Mouse (Mus musculus) layer of hippocampus, postnatal 14 days (tissue): ENCODE measurements at regions not wholly inside any gene's neighbourhood (a gene's known extent, or its start where the extent isn't known, plus 50 kb on each side); places are given as distances from the start of the nearest gene placed in this dataset.

Experiments used
- DNase-seq, 2 experiments: peaks; one replicate each; pipeline ENCODE4 v3.0.0; 2021 to 2022; ENCODE audit warnings: low spot score in 2 of 2, mixed read lengths in 1 of 2

DNA sequence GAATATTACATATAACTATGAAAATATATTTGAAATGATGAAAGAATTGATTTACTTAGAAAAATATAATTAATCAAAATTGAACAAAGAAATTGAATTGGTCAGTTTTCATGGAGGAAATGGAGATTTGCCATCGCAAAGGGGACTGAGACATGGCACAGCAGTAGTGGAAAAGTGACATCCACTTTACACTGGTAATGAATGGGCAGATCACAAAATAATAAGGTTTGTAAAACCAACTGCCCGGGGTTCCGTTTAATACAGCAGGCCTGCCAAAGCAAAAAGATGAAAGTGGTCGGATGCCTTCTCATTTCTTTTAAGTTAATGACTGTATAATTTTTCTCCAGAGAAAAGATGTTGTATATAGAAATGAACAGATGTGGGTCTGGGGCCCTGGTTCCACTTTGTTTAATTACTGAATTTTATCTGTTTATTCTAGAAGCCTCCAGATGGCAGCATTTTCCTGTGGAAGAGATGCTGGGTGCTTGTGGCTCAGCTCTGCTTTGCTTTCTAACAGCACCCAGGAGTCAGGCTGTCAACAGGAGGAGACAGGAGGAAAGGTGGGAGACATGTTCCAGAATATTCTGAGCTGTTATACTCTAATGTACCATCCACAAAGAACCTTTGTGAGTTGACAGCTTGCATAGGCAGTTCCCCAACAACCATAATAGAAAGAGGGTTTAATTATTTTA is 75.6 kb upstream of the Fbxl17 start:
- DNase-seq, result peak; percentile 26 to 67

DNA sequence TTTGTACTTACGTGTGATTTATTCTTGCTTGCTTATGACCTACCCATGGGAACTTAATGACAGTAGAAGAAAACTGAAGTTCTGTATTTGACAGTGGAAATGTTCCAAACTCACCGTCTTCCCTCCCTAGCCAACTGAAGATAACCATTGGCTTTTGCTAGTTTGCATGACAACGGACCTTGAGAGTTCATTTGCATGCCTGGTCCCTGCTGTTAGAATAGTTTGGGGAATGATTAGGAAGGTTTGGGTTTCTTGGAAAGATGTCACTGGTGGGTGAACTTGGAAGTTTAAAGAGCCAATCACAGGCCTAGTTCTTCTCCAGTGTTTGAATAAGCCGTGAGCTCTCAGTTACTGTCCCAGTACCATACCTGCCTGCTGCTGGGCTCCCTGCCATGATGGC is 83.1 kb upstream of the Fbxl17 start:
- DNase-seq, result no peak

DNA sequence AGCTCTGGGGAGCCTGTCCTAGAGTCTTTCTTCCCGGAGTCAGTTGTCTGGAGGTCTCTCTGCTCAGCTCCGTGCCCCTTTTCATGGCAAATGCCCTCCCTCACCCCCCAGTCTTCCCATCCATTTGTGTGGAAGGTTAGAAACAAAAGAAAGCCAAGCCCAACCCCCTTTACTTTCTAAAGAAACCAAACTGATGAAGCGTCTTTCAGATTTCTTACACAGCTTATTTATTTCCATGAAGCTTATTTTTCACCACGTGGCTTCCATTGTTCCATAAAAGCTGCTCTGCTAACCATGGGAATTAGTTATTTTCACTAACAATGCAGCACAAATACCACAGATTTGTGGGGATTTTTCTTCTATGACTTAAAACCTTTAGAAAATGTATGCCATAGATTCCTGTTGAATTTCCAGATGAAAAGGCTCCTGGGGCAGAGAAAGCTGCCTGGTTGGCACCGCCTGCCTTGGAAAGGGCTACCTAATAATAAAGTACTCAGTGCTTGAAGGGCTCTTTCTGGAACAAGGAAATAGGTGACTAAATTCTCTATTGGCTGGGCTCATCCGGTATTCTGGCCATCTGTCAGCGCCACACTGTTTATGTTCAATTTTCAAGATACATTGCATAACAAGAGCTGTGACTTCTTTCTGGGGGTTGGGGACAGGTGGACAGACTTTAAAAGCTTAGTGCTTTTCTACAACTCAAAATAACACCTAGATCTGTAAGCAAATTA is 107.4 kb upstream of the Fbxl17 start:
- no peak for DNase-seq

DNA sequence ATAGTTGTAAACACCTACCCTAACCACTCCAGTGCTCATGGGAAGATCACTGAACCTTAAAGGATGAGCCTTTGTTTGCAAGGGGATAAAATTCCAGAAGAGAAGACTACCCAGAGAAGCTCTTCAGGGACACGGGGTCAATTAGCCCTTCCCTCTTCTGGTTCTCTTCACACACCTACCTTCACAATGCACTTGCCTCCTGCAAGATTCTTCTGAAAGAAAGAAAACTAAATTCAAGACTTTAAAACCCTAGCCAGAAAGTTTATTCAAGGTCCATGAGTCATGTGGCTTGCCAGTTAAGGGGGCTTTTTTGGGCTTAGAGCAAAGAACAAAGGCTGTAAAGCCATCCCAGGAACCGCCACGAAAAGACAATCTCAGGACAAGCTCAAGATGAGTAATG is 122.9 kb upstream of the Fbxl17 start:
- DNase-seq, result no peak

DNA sequence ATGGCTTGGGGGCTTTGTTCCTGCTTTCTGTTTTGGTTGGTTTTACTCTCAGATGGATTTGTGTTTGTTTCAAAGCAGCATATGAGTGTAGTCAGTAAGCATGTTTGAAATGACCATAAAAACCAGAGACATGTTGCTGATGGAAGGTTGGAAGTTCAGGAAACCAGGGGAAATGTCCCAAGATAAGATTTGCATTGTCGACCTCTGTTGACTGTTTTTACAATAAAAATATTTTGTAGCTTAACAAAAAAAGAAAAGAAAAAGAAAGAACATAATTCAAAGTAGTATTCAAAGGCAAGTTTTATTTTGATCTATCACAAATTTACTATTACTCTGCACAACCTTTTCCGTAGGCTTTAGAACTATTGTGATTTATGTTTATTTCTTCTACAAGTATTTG is 137.8 kb upstream of the Fbxl17 start:
- no peak for DNase-seq

DNA sequence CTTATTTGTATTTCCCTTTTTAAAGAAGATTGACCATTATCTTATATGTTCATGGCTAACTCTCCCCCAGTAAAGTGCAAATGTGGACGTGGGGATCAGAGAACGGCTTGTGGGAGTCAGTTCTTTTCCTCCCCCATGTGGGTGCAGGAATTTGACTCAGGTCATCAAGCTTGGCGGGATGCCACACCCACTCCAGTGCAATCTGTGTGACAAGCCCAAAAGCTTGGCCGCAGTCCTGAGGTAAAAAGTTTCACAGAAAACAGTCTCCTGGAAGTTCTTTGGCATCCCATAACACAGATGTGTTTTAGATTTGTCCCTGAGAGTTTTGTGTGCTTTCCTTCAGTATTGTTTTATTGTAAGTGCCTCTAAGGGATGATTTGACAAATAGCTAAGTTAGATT is 144.6 kb upstream of the Fbxl17 start:
- DNase-seq, result no peak

DNA sequence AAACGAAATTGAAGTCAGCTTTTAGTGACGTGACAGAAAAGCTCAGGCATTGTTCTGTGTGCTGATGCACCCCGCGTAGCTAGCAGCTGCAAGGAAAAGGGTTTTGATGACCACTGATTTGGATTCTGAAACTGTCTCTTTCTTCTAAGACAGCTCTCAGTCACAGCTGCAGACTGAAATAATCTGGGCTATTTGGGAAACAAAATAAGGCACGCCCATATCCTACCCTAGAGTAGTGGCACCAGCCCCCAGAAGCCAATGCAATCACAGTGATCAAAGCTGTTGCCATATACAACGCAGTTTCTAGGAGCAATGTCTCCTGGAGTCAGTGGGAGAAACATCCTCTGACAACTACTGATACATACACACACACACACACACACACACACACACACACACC is 157.9 kb upstream of the Fbxl17 start:
- no peak for DNase-seq

DNA sequence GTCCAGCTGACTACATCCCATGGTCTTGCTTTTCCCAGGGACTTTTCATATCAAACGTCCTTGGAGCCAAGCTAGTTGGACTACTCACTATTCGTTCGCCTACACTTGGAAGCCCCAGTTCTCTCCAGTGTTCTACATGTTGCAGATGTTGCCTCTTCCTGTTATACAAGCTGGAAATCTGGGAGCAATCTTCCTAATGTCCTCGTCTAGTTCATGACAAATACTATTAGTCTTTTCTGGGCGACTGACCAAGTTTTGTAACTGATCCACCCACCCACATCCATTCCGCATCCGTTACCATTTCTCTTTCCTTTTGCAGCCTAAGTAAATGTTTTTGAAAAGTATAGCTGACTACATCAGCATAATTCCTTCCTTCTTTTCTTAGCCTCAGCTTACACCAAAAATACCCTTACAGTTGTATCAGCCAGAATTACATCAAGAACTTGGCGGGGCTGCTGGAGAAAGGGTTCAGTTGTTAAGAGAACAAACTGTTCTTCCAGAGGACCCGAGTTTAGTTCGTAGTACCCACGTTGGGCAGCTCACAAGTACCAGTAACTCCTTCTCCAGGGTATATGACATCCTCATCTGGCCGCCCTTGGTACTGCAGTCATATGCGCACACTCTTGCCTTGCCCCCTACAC is 161.1 kb upstream of the Fbxl17 start:
- peak in 1 of 2 experiments; percentile 39 for DNase-seq

DNA sequence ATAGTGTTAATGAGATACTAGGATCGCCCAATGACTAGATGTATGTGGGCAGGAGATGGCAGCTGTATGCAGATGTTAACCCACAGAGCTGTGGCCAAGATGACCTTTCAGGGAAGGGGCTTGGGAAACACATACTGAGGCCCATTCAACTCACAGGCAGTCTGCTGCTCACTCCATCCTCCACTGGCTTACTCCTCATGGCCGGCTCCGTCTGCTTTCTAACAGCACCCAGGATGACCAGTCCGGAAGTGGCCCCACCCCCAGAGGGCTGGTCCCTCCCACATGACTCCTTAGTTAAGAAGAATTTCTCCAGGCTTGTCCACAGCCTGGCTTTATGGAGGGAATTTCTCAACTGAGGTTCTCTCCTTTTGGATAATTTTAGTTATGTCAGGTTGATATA is 161.8 kb upstream of the Fbxl17 start:
- no peak for DNase-seq

DNA sequence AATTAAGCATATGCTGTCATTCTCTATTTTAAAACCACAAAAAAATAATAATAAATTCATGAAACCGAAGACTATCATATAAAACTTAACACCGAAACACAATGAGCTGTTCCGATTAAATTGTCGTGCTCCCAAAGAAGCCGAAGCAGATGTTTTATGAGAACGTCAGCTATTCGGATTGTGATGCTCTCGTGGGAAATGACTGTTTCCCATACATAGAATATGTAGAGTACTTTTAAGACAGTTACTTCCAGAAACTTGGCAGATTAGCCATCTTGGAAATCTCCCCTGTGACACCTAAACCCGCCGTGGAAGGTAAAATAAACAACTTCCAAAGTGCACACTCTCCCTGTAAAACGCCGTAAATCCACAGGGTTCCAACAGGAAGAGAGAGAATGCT is 162.4 kb upstream of the Fbxl17 start:
- DNase-seq, result no peak

DNA sequence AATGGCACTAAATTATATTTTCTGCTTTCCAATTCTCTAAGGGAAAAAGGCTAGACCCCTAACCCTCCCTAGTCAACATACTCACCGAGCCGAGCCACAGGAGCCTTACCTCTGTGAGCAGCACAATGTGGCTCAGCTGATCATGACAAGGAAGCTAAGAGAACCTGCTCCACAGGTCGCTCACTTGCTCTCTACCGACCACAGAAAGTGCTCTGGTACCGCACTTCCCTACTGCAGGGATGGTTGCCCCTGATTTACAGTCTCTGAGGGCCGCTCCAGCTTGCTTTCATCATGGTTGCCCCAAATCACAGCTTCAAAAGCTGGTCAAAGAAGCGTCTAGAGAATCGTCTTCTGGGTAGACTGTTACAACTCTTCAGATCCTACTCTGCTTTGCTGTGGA is 177.0 kb upstream of the Fbxl17 start:
- DNase-seq, result no peak

DNA sequence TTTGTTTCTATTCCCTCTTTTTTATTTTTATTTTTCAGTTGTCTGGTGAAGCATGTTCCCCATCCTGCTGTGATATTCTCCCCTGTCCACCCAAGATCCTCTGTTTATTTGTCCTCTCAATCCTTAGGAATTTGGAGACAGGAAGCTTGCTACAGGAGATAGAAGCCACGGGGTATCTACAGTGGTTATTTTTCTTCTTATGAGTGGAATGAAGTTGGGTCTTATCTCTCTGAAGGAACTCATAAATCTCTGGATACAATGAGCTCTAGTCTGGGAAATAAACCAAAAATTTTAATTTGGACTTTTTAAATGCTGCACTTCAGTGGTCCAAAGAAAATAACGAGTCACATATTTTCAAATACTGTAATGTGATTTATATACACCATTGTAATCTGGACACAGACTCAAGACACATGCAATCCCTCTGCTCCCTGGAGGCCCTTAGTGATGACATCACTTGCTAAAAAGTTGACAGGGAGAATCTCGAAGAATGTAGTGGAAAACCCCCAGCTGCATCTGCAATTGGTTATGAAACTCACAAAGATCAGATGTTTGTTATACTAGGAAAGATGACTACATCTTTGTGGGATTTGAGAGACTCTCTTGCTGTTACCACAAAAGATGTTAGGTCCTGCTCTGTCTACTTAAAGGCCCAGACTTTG is 178.3 kb upstream of the Fbxl17 start:
- DNase-seq, result no peak

DNA sequence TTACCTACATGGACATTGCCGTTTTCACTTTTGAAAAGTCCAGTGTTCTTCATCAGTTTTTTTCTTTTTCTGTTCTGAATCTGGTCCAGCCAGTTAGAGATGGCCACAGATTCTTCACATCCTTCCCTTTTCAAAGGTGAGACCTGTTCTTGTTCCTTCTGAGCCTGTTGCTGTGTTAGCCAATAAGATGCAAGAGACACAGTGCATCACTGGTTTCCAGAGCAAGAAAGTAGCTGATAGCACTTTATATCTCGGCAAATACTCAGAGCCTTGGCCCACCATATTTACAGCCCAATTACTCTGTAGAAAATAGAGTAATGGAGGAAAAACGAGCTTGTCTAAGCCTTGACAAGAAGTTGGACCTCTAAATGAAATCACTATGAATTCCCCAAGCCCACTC is 180.7 kb upstream of the Fbxl17 start:
- no peak for DNase-seq

DNA sequence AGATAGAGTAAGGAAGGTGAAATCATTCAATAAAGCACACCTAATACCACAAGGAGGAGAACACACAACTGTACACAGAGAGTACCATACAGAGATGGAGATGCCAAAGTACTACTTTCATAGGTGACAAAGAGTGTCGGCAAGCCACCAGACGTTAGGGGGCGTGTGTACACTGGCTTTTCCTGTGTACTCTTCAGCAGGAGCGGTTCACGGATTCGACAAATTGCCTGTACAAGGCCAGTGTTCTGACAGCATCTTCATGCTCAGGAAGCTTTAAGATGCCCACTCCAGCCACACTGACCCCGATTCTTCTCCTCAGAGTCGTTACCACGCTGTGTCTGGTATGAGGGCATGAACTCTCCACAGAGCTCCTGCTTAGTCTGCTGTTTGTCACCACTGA is 179.5 kb upstream of the Fer start:
- DNase-seq, result no peak

DNA sequence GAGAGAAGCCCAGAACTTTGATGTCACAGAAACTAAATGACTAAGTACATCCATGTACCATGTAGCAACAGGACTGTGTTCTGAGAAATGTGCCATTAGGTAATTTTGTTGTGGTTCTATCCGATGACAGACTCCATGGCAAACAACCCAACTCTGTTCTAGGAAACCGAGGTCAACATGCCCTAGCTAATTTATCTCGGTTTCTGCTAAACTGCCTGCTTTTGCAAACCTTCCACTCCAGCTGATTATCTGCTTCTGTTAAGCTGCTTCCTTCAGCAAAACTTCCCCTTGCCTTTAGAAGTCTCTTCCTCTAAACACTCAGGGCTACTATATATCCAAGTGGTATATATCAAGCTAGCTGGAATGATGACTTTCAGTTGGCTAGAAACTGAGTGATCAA is 178.8 kb upstream of the Fer start:
- no peak for DNase-seq

DNA sequence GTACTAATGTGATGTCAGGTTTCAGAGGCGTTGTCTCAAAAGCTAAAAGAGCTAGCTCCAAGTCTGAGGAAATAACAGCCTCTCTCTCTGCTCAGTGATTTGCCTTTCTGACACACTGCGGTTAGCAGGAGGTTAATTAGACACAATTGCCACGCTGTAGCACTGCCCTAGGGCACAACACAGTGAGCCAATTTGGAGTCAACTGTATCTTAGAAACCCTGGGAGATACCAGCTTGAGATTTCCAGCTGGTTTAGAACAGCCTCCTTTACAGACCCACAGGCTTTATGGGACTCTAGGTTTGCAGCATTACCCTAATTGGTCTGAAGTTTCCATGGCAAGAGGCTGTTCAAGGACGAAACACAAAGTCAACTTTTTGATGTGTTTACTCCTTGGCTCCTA is 176.9 kb upstream of the Fer start:
- no peak for DNase-seq

DNA sequence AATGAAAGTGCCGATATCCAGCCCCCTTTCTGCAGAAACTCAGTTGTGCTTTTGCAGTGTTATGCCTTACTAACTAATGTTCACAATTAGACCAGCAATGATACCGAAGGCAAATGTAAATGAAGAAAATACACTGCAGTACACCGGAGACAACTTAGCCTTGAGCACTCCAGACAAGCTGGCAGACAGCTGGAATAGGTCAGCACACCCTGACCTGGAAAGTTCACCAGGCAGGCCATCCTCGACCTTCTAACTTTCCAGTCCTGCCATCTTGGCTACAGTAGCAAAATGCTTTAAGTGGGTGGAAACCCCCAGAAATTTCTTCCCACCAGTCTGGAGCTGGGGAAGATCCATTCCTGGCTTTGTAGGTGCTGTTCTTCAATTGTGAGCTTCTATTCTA is 176.5 kb upstream of the Fer start:
- no peak for DNase-seq

DNA sequence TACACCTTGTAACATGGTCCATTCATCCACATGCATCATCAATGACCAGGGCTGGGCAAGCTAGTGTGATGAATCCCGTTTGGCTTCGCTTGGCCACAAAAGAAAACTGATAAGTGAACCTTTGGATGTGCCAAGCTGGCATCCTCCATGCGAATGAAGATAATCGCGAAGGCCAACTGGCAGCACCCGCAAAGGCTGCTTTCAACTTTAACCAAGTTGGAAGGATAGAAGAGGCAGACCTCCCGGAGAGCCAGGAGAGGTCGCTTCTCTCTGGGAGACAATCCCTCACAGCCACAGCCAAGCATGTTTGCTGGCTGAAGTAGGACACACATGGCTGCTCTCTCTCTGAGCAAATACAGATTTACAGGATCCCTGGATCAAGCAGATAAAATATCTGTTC is 173.6 kb upstream of the Fer start:
- DNase-seq, result no peak

DNA sequence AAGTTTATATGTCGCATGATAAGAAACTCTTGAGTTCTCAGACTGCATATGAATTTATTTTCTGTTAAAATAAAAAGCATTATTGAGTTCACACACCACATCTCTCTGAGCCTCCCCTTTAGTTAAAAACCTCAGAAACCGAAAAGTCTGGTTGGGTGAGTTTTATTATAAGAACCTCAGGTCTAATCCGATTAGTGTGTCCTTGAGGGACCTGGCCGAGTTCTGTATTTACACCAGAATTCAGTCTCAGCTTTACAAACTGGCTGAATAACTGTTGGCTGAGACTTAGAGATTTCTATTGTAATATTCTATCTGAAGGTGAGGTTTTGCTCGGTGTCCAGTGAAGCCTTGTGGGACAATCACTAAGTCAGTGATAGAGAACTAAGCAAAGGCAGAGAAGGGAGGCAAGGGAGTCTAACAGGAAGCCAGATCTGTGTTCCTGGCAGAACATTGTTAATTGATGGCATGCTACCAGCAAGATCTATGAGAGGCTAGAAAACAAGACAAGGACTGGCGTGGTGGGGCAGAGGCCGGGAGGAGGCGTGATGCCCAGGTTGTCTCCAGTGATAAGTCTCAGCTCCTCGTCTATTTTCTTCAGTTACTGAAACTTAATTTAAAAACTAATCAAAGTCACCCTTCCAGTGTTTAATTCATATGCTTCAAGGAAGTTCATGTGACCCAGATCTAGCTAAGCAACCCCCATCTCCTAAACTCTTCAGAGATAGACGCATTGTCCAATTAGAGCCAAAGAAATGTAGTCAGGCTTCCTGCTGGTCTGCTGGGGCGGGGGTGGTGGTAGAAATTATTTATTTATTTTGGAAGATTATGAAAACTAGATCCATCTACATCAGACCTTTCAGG is 171.8 kb upstream of the Fer start:
- no peak for DNase-seq

DNA sequence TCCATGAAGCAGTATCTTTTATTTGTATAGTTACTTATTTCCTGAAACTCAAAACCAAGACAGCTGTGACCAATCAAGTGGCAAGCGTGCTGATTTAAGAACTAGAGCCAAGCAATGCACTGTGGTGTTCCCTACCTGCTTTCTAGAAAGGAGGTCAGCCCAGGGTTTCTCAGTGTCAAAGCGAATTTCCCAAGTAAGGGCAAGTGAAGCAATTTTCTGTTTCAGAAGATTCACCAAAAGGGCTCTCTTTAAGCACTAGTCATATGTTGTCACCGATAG is 171.2 kb upstream of the Fer start:
- no peak for DNase-seq

DNA sequence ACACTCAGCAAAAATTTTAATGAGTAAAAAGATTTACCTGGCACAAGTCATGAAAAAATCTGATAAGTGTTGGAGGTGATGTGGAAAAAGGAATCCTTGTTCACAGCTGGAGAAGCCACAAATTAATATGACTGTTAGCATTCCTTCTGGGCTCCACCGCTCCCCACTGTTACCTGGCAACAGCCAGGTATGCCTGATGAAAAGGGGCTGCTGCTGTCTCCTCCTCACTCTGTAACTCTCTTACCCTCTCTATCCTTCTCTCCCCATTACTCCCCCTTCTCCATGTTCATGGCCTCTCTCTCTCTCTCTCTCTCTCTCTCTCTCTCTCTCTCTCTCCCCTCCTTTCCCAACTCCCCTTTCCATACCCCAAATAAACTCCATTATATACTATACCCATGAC is 169.6 kb upstream of the Fer start:
- DNase-seq, result no peak

DNA sequence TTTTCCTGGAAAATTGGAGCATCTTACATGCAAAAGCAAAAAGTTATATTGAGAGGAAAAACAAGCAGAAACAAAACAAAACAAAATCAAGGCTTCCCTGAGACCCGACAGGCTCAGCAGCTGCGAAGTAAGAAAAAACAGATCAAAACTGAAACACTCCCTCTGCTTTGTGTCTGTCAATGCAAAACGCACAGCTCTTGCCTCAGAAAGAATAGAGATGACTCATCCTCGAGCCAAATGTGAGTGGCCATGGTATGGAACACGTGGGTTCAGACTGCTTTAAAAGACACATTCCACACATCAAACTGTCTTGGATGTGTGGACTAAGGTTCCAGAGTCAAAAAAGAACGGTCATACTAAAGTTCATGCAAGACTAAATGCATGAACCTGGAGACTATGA is 163.3 kb upstream of the Fer start:
- no peak for DNase-seq
